Mouse (Mus musculus): ENCODE data around the gene Dse. TPM values are rescaled to one million over a fixed set of nuclear protein-coding genes. Genes with fewer than 3 reads are reported as not detected.

Dse gene
- total and polyA plus RNA-seq, 2 experiments from 2014 or later, result 5.6 to 14.1 TPM

DNA sequence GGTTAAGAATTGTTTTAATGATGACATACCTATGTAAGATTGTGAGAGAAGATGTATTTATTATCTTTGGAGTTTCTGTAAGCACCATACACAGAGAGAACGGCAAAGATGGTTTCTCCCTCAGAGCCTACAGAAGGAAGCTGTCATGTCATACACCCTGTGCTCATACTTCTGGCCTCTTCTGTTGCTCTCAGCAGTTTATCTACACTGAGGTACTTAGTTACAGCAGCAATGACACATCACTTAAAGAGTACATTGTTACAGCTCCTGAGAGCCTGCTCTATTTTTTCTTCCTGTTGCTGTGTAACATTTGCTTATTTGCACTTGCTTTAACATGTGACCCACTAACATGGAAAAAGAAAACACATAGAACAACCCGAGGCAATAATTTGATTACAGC is 40.5 kb downstream of the Dse start:
- no peak overlapping the region for H3K9ac ChIP-seq
- ATAC-seq (no peak), DNase-seq (no peak)
- H3K27ac ChIP-seq (ENCODE audit: low read depth, low read length), result no peak overlapping the region
- no peaks in the 10 kb centered on the region for H3K27me3 ChIP-seq (ENCODE audit: insufficient read depth, low read length)
- no peaks in the 10 kb centered on the region for H3K36me3 ChIP-seq (ENCODE audit: insufficient read depth)
- 85% methylated on average over 2 of the region's 2 CpGs for WGBS
- H3K4me2 ChIP-seq (ENCODE audit: low read depth), result no peak overlapping the region
- H3K9me3 ChIP-seq (ENCODE audit: low read length), result no peaks in the 10 kb centered on the region
- no peak overlapping the region for H3K4me3 ChIP-seq (ENCODE audit: low read depth, low read length)
- no peak for TF ChIP-seq CTCF (IDR thresholded peaks at IDR 0.05; ENCODE audit: low read depth)
- H3K4me1 ChIP-seq (ENCODE audit: insufficient read depth), result no peaks in the 10 kb centered on the region

DNA sequence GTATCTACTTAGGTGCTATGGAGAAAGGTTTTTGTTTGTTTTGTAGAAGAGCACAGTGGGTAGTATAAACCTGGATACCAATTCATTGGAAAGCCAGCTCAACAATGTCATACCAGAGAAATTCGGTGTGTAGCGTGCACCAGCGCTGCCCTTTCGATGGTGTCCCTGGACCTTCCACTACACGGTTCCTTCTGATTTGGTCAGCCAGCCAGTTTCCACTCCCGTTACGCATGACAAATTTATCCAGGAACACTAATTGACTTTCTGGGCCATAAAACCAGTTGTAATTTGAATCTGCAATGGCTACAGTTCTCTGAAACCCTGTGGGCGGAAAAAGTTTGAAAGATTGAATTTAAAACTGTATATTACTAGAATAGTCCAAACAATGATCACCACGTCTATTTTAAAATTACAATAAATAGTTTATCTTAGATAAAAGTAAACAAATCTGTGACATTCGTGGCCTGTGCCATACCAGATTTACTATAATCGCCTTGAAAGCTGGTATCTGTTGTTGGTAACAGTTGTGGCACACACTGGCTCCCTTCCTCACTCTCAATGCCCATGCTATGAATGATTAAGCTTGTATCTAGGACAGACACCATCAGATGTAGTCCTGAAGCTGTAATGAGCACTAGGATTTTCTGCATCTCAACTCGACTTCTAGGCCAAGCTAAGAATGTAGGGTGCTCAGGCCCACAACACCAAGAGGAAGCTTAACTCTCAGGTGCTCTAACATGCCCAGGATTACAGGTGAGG is 51.5 kb downstream of the Dse start:
- 84% methylated on average over 12 of the region's 12 CpGs for WGBS

DNA sequence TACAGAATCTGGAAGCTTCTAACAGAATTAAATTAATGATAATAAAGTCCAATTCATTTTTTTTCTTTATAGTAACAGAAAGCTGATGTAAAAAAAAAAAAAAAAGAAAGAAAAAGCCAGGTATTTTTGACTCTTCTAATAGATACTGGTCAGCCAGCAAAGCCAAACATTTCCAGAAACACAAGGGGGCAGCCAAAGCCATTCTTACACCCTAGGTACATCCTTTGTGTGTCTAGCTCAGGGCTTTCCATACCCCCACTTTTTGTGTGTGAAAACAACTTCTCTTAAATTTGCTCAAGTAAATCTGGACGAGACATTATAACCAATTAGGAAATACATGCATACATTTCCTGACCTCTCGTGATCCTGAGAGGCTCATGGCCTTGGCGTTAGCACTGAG is 55.7 kb downstream of the Dse start:
- Histone ChIP-seq H3K4me3 (ENCODE audit: low read depth, low read length) (no peak overlapping the region), H3K36me3 (ENCODE audit: insufficient read depth) (no peaks in the 10 kb centered on the region), H3K9ac (no peak overlapping the region), H3K4me2 (ENCODE audit: low read depth) (no peak overlapping the region), H3K9me3 (ENCODE audit: low read length) (no peaks in the 10 kb centered on the region), H3K27me3 (ENCODE audit: insufficient read depth, low read length) (no peaks in the 10 kb centered on the region), H3K4me1 (ENCODE audit: insufficient read depth) (no peaks in the 10 kb centered on the region), H3K27ac (ENCODE audit: low read depth, low read length) (no peak overlapping the region)
- peak; percentile 18; the same call in 1 of the 2 replicates for TF ChIP-seq CTCF (IDR thresholded peaks at IDR 0.05; ENCODE audit: low read depth)
- no peak for ATAC-seq
- DNase-seq, result no peak
- WGBS, result 90% methylated on average over 3 of the region's 3 CpGs

More for the DNA sequence above, 51.5 kb downstream of the Dse start:
- Histone ChIP-seq H3K36me3 (ENCODE audit: insufficient read depth) (no peaks in the 10 kb centered on the region), H3K9ac (no peak overlapping the region), H3K27ac (ENCODE audit: low read depth, low read length) (no peak overlapping the region), H3K4me2 (ENCODE audit: low read depth) (no peak overlapping the region), H3K9me3 (ENCODE audit: low read length) (no peaks in the 10 kb centered on the region), H3K4me3 (ENCODE audit: low read depth, low read length) (no peak overlapping the region), H3K27me3 (ENCODE audit: insufficient read depth, low read length) (no peaks in the 10 kb centered on the region), H3K4me1 (ENCODE audit: insufficient read depth) (no peaks in the 10 kb centered on the region)
- DNase-seq, result no peak
- ATAC-seq, result no peak
- no peak for TF ChIP-seq CTCF (IDR thresholded peaks at IDR 0.05; ENCODE audit: low read depth)

DNA sequence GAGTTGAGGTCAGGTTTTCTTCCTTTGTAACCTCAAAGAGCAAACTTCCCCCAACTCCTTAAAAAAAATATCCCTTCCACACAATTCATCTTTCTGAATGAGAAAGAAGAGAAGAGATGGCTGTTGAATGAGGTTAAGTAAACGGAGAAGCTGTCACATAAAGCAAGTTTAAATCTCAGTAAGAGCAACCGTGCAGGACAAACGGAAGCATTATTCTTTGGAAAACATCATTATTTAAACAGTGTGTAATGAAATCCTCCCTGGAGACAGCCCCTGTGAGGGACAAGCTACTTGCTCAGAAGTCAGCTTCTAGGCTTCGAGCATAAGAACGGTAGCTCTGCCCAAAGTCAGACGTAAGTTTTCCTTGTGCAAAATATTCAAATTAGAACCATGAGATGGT is 57.1 kb downstream of the Dse start:
- ATAC-seq (no peak), DNase-seq (no peak)
- Histone ChIP-seq H3K4me3 (ENCODE audit: low read depth, low read length) (no peak overlapping the region), H3K4me1 (ENCODE audit: insufficient read depth) (no peaks in the 10 kb centered on the region), H3K27me3 (ENCODE audit: insufficient read depth, low read length) (no peaks in the 10 kb centered on the region), H3K27ac (ENCODE audit: low read depth, low read length) (no peak overlapping the region), H3K9ac (no peak overlapping the region), H3K9me3 (ENCODE audit: low read length) (no peaks in the 10 kb centered on the region), H3K36me3 (ENCODE audit: insufficient read depth) (no peaks in the 10 kb centered on the region), H3K4me2 (ENCODE audit: low read depth) (no peak overlapping the region)
- WGBS, result 37% methylated on average over 6 of the region's 6 CpGs
- TF ChIP-seq CTCF (IDR thresholded peaks at IDR 0.05; ENCODE audit: low read depth), result no peak

DNA sequence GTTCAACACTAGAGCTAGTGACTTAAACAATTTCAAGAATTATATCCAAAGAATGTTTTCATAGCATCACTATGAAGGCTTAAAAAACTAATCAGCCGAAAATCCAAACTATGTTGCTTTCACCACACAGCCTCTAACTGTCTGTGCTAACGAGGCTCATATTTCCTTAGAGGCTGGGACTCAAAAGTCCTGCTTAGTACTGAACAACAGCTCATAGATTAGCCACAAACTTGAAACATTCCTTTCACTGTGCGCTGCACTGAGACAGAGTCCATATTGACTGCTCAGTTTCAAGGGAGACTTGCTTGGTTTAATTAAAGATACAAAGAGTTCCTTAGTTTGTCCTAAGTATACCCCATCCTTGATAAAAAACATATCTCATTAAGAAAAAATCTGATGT is 57.7 kb downstream of the Dse start:
- Histone ChIP-seq H3K27me3 (ENCODE audit: insufficient read depth, low read length) (no peaks in the 10 kb centered on the region), H3K4me3 (ENCODE audit: low read depth, low read length) (no peak overlapping the region), H3K4me1 (ENCODE audit: insufficient read depth) (no peaks in the 10 kb centered on the region), H3K9ac (no peak overlapping the region), H3K36me3 (ENCODE audit: insufficient read depth) (no peaks in the 10 kb centered on the region), H3K4me2 (ENCODE audit: low read depth) (no peak overlapping the region), H3K9me3 (ENCODE audit: low read length) (no peaks in the 10 kb centered on the region), H3K27ac (ENCODE audit: low read depth, low read length) (no peak overlapping the region)
- TF ChIP-seq CTCF (IDR thresholded peaks at IDR 0.05; ENCODE audit: low read depth), result no peak
- no peak for ATAC-seq
- no peak for DNase-seq
- 29% methylated on average over 3 of the region's 3 CpGs for WGBS

DNA sequence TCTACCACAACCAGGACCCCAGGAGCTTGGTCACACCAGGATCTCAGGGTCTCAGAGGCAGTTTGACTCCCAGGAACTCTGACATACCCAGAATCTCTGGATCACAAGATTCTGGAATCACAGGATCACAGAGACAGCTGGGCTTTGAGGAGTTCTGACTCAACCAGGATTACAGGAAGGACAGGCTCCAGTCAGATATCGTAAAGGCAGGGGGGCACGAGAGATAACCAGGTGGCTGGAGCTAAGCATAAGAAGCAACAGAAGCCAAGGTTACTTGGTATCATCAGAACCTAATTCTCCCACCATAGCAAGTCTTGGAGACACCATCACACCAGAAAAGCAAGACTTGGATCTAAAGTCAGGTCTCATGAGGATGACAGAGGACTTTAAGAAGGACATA is 65.8 kb downstream of the Dse start:
- Histone ChIP-seq H3K4me2 (ENCODE audit: low read depth) (no peak overlapping the region), H3K4me3 (ENCODE audit: low read depth, low read length) (no peak overlapping the region), H3K9me3 (ENCODE audit: low read length) (no peaks in the 10 kb centered on the region), H3K36me3 (ENCODE audit: insufficient read depth) (no peaks in the 10 kb centered on the region), H3K27me3 (ENCODE audit: insufficient read depth, low read length) (no peaks in the 10 kb centered on the region), H3K4me1 (ENCODE audit: insufficient read depth) (no peaks in the 10 kb centered on the region), H3K9ac (no peak overlapping the region), H3K27ac (ENCODE audit: low read depth, low read length) (no peak overlapping the region)
- no peak for TF ChIP-seq CTCF (IDR thresholded peaks at IDR 0.05; ENCODE audit: low read depth)
- DNase-seq (no peak), ATAC-seq (no peak)
- WGBS, result 96% methylated on average over 2 of the region's 2 CpGs

DNA sequence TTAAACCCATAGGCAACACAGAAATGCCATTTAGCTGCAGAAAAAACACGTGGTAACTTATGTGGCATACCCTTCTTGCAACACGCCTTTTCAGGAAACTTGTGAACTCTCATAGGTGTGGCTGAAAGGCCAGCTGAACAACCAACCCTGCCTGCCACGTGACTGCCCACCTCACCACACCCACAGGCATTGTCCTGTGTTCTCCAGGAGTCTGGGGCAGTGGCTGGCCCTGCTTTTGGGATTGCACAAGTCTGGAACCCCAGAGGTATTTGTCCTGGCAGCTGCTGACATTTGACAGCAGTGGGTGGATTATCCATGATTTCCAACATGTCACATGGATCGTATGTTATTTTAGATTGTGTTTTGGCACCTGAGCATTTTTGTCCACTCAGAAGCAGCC is 67.7 kb downstream of the Dse start:
- H3K4me3 ChIP-seq (ENCODE audit: low read depth, low read length), result no peak overlapping the region
- ATAC-seq, result no peak

More for the DNA sequence above, 67.7 kb downstream of the Dse start:
- no peak overlapping the region for H3K4me2 ChIP-seq (ENCODE audit: low read depth)
- H3K4me1 ChIP-seq (ENCODE audit: insufficient read depth), result no peaks in the 10 kb centered on the region
- no peak for TF ChIP-seq CTCF (IDR thresholded peaks at IDR 0.05; ENCODE audit: low read depth)
- H3K36me3 ChIP-seq (ENCODE audit: insufficient read depth), result no peaks in the 10 kb centered on the region
- no peaks in the 10 kb centered on the region for H3K9me3 ChIP-seq (ENCODE audit: low read length)
- H3K27ac ChIP-seq (ENCODE audit: low read depth, low read length), result no peak overlapping the region
- WGBS, result 66% methylated on average over 4 of the region's 4 CpGs
- no peaks in the 10 kb centered on the region for H3K27me3 ChIP-seq (ENCODE audit: insufficient read depth, low read length)
- no peak overlapping the region for H3K9ac ChIP-seq
- no peak for DNase-seq
